Mouse (Mus musculus): ENCODE data around the gene Cnst.

- TF ChIP-seq CTCF (IDR thresholded peaks at IDR 0.05; ENCODE audit: extremely low read depth, insufficient read depth, low read length) (no peak), POLR2A (IDR thresholded peaks at IDR 0.05; ENCODE audit: extremely low read depth, insufficient read depth, low read length) (no peak)
These were observed 26.3 kb upstream of the Cnst start for GRCm38 (mm10) chr1:179519901-179520300.

Measured in cortical plate, adult 2 months (tissue).